Mouse (Mus musculus) liver (tissue): Measurements from ENCODE around the gene Matn3.

Experiments used
- DNase-seq: peaks from one replicate; pipeline ENCODE4 v3.0.0-alpha.2; 2020; ENCODE audit warnings: mixed read lengths

Matn3 gene

DNA sequence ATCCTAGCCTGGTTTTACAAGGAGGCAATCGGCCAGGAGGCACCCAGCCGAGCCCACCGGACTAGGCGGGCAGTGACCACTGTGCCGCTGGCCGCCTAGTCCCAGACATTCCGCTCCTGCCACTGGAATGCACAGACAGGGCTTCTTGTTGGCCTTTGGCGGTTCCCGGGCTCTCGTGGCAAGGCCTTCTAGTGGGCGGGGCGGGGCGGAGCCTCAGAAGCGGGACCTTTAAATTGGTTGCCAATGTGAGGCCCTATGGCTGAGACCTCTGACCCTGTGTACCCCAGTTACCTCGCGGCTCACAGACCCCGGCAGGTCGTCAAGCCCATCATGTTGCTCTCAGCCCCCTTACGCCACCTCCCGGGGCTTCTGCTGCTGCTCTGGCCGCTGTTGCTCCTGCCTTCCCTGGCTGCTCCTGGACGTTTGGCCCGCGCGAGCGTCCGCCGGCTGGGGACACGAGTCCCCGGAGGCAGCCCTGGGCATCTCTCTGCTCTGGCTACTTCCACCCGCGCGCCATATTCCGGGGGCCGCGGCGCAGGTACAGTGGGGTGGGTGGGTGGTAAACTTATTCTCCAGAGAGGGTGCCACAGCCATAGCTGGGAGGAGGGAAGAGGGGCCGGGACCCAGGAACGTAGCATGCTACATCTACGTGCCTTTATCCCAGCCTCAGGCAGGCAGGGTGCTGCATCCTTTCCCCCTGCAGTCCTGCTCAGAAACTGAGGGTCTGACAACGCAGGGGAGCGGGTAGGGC is at the start of gene Matn3:
TSS of gene Matn3 (plus strand) at position 216 of the 751 bp plus-strand sequence.
- DNase-seq: peak; percentile 70

DNA sequence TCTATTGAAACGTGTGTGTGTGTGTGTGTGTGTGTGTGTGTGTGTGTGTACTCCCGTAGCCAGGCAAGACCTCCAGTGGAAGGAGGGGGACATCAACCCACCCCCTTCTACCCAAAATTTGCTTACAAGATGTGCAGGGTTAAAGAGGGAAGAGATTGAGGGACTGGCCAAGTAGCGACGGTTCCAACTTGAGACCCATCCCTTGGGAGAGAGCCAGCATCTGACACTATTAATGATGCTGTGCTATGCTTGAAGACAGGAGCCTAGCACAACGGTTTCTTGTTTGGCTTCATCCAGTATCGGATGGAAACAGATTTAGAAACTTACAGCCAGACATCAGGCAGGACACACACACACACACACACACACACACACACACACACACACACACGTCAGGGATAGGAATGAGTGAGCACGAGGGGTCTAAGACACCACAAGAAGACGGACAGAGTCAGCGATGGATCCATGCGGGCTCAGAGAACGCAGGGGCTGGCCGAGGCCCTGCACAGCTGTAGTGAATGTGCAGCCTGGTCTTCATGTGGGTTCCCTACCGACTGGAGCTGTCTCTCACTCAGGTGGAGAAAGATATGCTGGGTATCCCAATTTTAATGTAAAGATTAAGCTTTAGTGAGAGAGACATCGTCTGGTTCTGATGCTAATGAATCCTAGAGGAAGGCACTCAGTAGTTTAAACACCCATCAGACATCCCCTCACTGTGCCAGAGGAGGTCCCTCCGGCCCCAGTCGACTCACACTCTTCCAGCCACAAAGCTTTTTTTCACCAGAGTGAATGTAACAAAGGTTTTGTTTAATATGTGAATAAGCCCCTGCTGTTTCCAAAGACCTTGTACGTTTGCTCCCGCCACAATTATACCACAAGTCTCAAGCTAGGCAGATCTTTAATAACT is 48.6 kb upstream of the Matn3 start:
- no peak for DNase-seq

- no peak for DNase-seq
Measured at GRCm38 (mm10) chr12:8900107-8900698, 47.5 kb upstream of the Matn3 start.

GRCm38 (mm10) chr12:8900919-8901663 is 46.6 kb upstream of the Matn3 start:
- peak; percentile 23 for DNase-seq

DNA sequence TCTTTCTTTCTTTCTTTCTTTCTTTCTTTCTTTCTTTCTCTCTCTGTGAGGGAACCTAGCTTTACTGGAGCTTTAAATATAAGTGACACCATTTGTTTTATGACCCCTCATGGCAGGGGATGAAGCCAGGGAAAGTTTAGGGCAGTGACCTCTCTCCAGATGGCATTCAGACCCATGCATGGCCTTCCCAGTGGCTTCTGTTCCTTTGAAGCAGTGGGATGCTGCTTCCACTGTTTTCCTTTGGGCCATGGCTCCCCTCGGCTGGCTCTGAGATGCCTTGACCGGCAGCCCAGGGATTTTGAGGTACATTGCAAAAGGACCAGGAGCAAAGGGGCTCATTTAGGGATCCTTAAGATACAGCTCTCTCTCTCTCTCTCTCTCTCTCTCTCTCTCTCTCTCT is 45.8 kb upstream of the Matn3 start:
- DNase-seq: no peak

DNA sequence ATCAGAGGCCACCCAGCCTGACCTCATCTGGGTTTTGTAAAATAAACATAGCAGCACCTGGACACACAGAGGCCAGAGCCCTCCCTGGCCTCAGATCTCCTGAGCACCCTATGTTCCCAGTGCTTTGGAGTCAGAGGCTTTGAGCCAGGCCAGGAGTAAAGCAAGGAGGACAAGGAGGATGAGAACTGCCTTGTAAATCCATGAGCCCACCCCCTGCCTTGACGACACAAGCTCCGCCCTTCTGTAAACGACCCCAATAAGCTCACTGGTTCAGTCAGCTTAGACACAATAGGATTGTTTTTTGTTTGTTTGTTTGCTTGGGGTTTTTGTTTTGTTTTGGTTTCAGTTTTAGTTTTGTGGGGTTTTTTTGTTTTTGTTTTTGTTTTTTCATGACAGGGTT is 45.2 kb upstream of the Matn3 start:
- no peak for DNase-seq

- DNase-seq: peak; percentile 35
Measured at GRCm38 (mm10) chr12:8912860-8913685, 34.7 kb upstream of the Matn3 start.

DNA sequence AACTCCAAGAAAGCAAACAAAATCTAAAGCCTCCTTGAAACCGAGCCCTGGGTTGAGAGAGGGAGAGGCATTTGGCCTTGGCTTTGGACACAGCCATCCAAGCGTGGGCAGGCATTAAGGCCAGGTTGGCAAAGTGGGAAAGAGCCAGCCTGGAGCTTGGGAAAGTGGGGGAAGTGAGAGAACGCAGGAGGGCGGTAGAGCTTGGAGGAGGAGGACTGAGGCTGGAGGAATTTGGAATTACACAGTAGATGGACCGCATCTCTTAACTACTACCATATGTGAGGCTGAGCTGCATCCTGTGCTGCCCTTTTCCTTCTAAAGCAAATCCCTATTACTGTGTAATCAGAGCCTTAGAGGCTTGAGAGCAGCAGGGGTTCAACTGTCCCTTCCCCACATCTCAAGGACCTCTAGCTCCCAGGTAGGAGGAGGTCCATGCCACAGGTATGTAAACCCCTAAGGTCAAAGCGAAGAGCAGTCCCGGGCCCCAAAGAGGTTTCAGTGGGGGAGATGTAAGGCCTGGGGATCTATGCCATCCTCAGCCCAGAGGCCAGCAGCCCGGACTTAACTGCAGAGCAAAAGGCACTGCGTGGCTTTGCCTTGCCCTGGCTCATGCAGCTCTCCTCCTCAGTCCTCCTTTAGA is 33.9 kb upstream of the Matn3 start:
- no peak for DNase-seq

DNA sequence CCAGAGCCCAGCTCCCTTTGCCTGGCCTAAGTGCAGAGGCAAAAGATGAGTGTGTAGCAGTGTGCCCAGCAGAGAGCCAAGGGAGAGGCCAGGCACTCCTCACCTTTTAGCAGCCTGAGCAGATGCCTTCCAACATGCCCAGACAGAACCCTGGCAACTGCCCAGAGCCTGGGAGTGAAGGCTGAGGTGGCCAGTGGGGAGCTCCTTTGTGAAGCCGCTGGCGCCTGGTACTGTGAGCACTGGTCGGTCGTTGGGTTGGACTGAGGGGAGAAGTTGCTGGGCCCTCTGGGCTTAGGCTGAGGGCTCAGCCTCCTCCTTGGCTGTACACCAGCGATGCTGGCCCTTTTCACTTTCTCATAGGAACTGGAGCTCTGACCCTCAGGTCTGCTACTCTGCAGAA is 31.4 kb upstream of the Matn3 start:
- no peak for DNase-seq

GRCm38 (mm10) chr12:8919231-8919630 is 28.5 kb upstream of the Matn3 start:
- DNase-seq: no peak

- no peak for DNase-seq
Measured at GRCm38 (mm10) chr12:8920996-8921393, 26.7 kb upstream of the Matn3 start.

DNA sequence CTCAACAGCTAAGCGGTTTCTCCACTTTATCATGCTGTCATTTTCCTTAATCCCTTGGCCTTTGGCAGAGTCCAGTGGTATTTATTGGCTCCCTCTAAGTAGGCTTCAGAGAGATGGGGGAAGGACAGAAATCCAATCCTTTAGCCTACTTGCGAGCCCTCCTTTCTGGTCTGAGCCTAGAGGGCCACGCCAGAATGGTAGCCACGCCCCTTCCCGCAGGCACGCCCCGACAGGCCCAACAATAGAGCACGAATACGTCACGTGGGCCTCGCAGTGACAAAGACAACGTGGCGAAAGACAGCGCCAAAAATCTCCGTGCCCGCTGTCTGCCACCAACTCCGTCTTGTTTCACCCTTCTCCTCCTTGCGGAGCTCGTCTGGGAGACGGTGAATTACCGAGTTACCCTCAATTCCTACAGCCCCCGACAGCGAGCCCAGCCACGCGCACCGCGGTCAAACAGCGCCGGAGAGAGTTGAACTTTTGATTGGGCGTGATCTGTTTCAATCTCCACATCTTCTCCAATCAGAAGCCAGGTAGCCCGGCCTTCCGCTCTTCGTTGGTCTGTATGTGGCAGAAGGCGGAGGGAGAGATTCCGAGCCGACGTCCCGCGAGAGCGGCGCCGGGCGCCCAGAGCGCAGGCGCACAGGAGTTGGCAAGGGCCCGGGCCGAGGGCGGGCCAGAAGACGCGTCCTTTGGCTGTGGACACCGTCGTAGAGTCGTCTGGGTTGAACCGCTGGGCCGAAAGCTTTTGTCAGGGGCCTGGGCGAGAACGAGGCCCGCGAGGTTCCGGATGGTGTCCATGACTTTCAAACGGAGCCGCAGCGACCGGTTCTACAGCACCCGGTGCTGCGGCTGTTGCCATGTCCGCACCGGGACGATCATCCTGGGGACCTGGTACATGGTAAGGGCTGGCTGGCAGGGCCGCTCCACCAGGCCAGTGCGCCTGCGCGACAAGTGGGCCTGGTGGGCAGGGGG is 26.0 kb upstream of the Matn3 start, which contains the start of gene Laptm4a:
TSS of gene Laptm4a (plus strand) at position 271 of the 975 bp plus-strand sequence.
- peak; percentile 96 for DNase-seq

DNA sequence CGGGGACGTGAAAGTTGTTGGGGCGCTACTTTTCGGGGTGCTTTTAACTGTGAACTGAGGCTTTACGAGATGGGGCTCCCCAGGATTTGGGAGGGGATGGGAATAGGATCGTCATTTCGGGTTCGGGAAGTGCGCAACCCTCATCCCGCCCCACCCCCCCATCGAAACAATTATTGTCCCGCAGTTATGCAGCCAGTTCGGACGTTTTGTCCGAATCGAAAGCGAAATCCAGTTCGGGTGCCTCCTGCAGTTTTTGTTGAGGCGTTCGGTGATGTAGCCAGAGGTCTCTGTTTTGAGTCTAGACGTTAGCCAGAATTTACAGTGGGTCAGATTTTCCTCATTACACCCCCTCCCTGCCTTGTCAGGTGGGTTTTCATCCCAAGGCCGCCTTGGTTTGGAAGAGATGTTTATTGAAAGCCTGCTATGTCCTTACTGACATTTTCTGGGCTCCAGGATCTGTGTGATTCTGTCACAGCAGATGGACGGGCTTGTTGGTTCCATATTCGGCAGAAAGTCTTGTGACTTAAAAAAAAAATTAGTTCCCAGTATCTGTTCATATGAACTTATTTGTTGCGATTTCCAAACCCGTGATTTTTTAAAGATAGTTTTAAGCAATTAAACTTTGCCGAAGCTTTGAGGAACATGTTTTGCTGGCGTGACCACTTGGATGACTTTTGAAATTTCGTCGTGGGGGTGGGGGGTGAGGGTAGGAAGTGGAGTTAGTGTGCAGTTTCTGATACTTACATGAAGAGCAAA is 25.2 kb upstream of the Matn3 start:
- DNase-seq: no peak

DNA sequence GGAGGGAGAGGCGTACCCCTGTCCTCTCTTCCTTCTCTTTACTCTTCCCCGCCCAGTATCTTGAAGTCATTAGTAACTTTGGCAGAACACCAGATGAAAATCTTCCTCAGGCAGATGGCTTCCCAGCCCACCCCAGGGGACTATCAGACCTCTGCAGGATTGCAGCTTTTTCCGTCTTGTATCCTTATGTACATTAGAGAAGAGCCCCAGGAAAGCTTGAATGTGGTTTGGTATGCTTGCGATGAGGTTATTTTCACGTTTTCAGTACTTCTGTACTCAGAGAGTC is 24.7 kb upstream of the Matn3 start:
- DNase-seq: peak; percentile 61

DNA sequence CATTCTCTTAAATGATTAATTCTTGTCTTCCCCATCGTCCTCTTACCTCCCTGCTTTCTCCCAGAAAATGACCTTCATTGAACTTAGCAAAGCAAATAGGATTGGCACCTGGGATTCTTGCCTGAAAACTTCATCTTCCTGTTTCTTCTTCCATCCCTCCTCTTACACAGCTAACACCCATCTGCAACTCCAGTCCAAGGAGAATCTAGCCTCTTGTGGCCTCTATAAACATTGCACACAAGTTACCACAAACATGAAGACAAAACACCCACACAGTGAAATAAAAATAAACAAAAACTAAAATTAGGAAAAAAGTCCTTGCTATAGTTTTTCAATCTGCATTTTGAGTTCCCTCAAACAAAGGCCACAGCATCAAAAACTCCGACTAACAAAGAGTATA is 24.1 kb upstream of the Matn3 start:
- DNase-seq: no peak

GRCm38 (mm10) chr12:8927652-8928051 is 20.1 kb upstream of the Matn3 start:
- no peak for DNase-seq

- DNase-seq: no peak
Measured at GRCm38 (mm10) chr12:8928766-8929165, 19.0 kb upstream of the Matn3 start.

DNA sequence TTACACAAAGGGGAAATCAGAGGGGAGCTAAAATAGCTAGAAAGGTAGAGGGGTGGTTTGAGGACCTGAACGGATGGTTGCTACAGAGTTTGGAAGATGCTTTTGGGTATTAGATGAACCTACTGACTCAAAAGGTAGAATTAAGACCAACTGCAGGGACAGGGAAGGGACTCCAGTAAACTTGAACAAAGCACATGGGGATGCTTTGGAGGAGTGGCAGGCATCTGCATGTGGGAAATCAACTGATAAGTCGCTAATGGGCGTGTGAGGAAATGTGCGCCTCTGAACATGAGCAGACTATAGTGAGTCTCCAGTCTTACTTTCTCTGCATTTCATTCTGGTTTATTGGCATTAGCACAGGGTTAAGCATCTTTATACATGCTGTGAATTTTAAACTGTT is 16.6 kb upstream of the Matn3 start:
- DNase-seq: peak; percentile 24

DNA sequence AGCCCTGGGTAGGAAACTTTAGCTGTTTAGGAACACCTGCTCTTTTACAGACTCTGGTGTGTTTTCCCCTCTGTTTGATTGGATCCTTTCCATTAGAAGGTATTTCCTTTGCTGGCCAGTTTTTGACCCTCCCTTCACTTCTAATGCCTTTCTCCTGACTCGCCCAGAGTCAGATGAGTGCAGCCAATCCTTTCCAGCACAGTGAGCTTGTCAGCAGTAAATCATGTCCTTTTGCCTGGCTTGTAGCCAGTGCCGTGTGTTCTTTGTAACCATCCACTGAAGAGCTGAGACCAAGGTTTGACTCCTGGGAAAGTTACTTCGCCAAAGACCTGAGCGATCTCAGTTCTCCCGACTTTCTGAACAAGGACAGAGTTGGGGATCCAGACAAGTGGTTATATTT is 12.4 kb upstream of the Matn3 start:
- no peak for DNase-seq

DNA sequence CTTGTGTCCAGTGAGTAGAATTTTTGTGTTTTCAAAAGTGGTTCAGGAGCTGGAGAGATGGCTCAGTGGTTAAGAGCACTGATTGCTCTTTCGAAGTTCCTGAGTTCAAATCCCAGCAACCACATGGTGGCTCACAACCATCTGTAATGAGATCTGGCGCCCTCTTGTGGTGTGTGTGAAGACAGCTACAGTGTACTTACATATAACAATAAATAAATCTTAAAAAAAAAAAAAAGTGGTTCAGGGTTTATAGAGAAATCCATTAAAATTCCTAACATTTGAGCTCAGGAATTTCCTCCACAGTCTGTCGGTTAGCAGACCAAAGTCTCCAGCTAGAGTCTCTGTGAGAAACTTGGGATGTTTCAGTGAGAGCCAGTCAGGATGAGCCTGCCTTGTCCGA is 11.5 kb upstream of the Matn3 start:
- peak; percentile 22 for DNase-seq
